Mouse (Mus musculus) CH12.LX (cell line): ENCODE measurements around the gene Erf. TPM values are rescaled to one million over a fixed set of nuclear protein-coding genes. Genes with fewer than 3 reads are reported as not detected.

Experiments
- DNase-seq: peaks from one replicate; pipeline ENCODE4 v3.0.0-alpha.2; 2013; ENCODE audit errors: extremely low read depth
- H3K27ac ChIP-seq: 2 replicates; pipeline ENCODE4 v1.5.1; 2012; ENCODE audit warnings: low read depth, mild to moderate bottlenecking, control low read depth, moderate library complexity; ENCODE audit not compliant: insufficient read depth
- H3K27me3 ChIP-seq: replicated peaks from 2 replicates; pipeline ENCODE3; 2012; ENCODE audit warnings: inconsistent platforms
- H3K36me3 ChIP-seq, 2 experiments: replicated peaks in 1 of 2; 2 replicates each; pipeline versions ENCODE3 to v1.6.1; 2012; ENCODE audit warnings: inconsistent platforms in 1 of 2, low read length in 1 of 2, mild to moderate bottlenecking in 1 of 2, mixed read lengths in 1 of 2, moderate library complexity in 1 of 2; ENCODE audit not compliant: control insufficient read depth in 1 of 2, insufficient read depth in 1 of 2
- H3K4me1 ChIP-seq, 2 experiments: 2 replicates each; pipeline ENCODE4 v1.6.1; 2012; ENCODE audit warnings: inconsistent platforms in 1 of 2, moderate library complexity in 1 of 2; ENCODE audit not compliant: insufficient read depth in 2 of 2, control insufficient read depth in 1 of 2
- H3K4me2 ChIP-seq: 2 replicates; pipeline ENCODE4 v1.6.1; 2012; ENCODE audit warnings: low read depth, mild to moderate bottlenecking, control low read depth; ENCODE audit not compliant: poor library complexity, insufficient read depth, severe bottlenecking
- H3K4me3 ChIP-seq, 3 experiments: fragments of 150-350 bp in 1 of 3; sonication (generic) in 1 of 3; replicated peaks in 1 of 3; 2 replicates each; pipeline versions ENCODE3 to v1.5.1; 2011 to 2012; ENCODE audit warnings: low read depth in 2 of 3, low read length in 2 of 3, mild to moderate bottlenecking in 2 of 3, moderate library complexity in 2 of 3, control low read depth in 1 of 3, improper control_type of control experiment in 1 of 3, inconsistent platforms in 1 of 3, mixed read lengths in 1 of 3; ENCODE audit not compliant: poor library complexity in 1 of 3
- H3K79me2 ChIP-seq: replicated peaks from 2 replicates; pipeline ENCODE4 v1.6.1; 2012; ENCODE audit warnings: mild to moderate bottlenecking, moderate library complexity; ENCODE audit not compliant: control insufficient read depth, poor library complexity, insufficient read depth, severe bottlenecking; ENCODE audit errors: extremely low read depth
- H3K9ac ChIP-seq: 2 replicates; pipeline ENCODE4 v1.6.1; 2012; ENCODE audit warnings: low read depth, mild to moderate bottlenecking, control low read depth, moderate library complexity; ENCODE audit not compliant: insufficient read depth
- H3K9me3 ChIP-seq: replicated peaks from 2 replicates; pipeline ENCODE3; 2012; ENCODE audit warnings: low read length, inconsistent platforms, mixed read lengths
- BHLHE40 ChIP-seq: IDR thresholded peaks from 2 replicates; pipeline ENCODE4 v1.6.1; 2011; ENCODE audit warnings: mild to moderate bottlenecking, low read depth, low read length, improper control_type of control experiment
- CHD2 ChIP-seq: IDR thresholded peaks from 2 replicates; pipeline ENCODE4 v1.6.1; 2011; ENCODE audit warnings: low read length, improper control_type of control experiment
- CTCF ChIP-seq, 2 experiments: IDR thresholded peaks in 1 of 2; conservative IDR thresholded peaks in 1 of 2; 2 replicates each; pipeline ENCODE4 v1.5.1; 2011 to 2012; ENCODE audit warnings: low read depth in 2 of 2, low read length in 2 of 2, improper control_type of control experiment in 1 of 2, inconsistent platforms in 1 of 2, mild to moderate bottlenecking in 1 of 2, moderate library complexity in 1 of 2
- ELF1 ChIP-seq: IDR thresholded peaks from 2 replicates; pipeline ENCODE4 v1.6.1; 2014; ENCODE audit warnings: low read depth, mild to moderate bottlenecking, inconsistent platforms, low read length, improper control_type of control experiment
- EP300 ChIP-seq: IDR thresholded peaks from 2 replicates; pipeline ENCODE4 v1.6.1; 2011; ENCODE audit warnings: low read length, improper control_type of control experiment
- ETS1 ChIP-seq: conservative IDR thresholded peaks from 2 replicates; pipeline ENCODE4 v1.6.1; 2012; ENCODE audit warnings: low read depth, mild to moderate bottlenecking, inconsistent platforms, low read length, improper control_type of control experiment, moderate library complexity
- IRF4 ChIP-seq: IDR thresholded peaks from 2 replicates; pipeline ENCODE4 v1.6.1; 2014; ENCODE audit warnings: low read depth, mild to moderate bottlenecking, inconsistent platforms, low read length, improper control_type of control experiment
- JUN ChIP-seq: IDR thresholded peaks from 2 replicates; pipeline ENCODE4 v1.6.1; 2011; ENCODE audit warnings: low read depth, mild to moderate bottlenecking, low read length, improper control_type of control experiment, moderate library complexity; ENCODE audit not compliant: insufficient read depth
- JUND ChIP-seq: conservative IDR thresholded peaks from 2 replicates; pipeline ENCODE4 v1.6.1; 2011; ENCODE audit warnings: low read depth, low read length, improper control_type of control experiment
- KAT2A ChIP-seq: IDR thresholded peaks from 2 replicates; pipeline ENCODE4 v1.6.1; 2012; ENCODE audit warnings: low read length, improper control_type of control experiment, inconsistent platforms; ENCODE audit not compliant: insufficient replicate concordance
- MAZ ChIP-seq: IDR thresholded peaks from 2 replicates; pipeline ENCODE4 v1.6.1; 2012; ENCODE audit warnings: low read depth, mild to moderate bottlenecking, inconsistent platforms, low read length, improper control_type of control experiment, moderate library complexity
- MEF2A ChIP-seq: IDR thresholded peaks from 2 replicates; pipeline ENCODE4 v1.6.1; 2014; ENCODE audit warnings: low read depth, mild to moderate bottlenecking, inconsistent platforms, low read length, improper control_type of control experiment, borderline replicate concordance
- MXI1 ChIP-seq: IDR thresholded peaks from 2 replicates; pipeline ENCODE4 v1.6.1; 2011; ENCODE audit warnings: mild to moderate bottlenecking, low read depth, low read length, improper control_type of control experiment
- MYC ChIP-seq: IDR thresholded peaks from 2 replicates; pipeline ENCODE4 v1.6.1; 2011; ENCODE audit warnings: low read depth, mild to moderate bottlenecking, improper control_type of control experiment, low read length
- NELFE ChIP-seq: IDR thresholded peaks from 2 replicates; pipeline ENCODE4 v1.6.1; 2011; ENCODE audit warnings: low read depth, low read length, improper control_type of control experiment
- RAD21 ChIP-seq: IDR thresholded peaks from 2 replicates; pipeline ENCODE4 v1.6.1; 2011; ENCODE audit warnings: low read depth, mild to moderate bottlenecking, low read length, improper control_type of control experiment, moderate library complexity
- SIN3A ChIP-seq: IDR thresholded peaks from 2 replicates; pipeline ENCODE4 v1.6.1; 2012; ENCODE audit warnings: low read length, improper control_type of control experiment, inconsistent platforms
- SMC3 ChIP-seq: IDR thresholded peaks from 2 replicates; pipeline ENCODE4 v1.6.1; 2011; ENCODE audit warnings: low read depth, low read length, improper control_type of control experiment
- TCF12 ChIP-seq: IDR thresholded peaks from 2 replicates; pipeline ENCODE4 v1.6.1; 2014; ENCODE audit warnings: low read depth, mild to moderate bottlenecking, inconsistent platforms, low read length, improper control_type of control experiment
- UBTF ChIP-seq: IDR thresholded peaks from 2 replicates; pipeline ENCODE4 v1.6.1; 2012; ENCODE audit warnings: low read depth, mild to moderate bottlenecking, inconsistent platforms, low read length, improper control_type of control experiment, moderate library complexity
- USF2 ChIP-seq: conservative IDR thresholded peaks from 2 replicates; pipeline ENCODE4 v1.6.1; 2011; ENCODE audit warnings: low read depth, low read length, improper control_type of control experiment
- ZMIZ1 ChIP-seq: IDR thresholded peaks from 2 replicates; pipeline ENCODE4 v1.6.1; 2012; ENCODE audit warnings: low read depth, mild to moderate bottlenecking, inconsistent platforms, low read length, improper control_type of control experiment
- ZNF384 ChIP-seq: IDR thresholded peaks from 2 replicates; pipeline ENCODE4 v1.6.1; 2012; ENCODE audit warnings: low read depth, low read length, improper control_type of control experiment, inconsistent platforms
- dilution Hi-C: fragments of 300-500 bp; cut with MboI; formaldehyde crosslinking; loops from 2 replicates; pipeline ENCODE4 v1.14.3; 2020; ENCODE audit warnings: low sequenced_read_pairs; ENCODE audit not compliant: extremely low pct_unique_long_range_greater_than_20kb, extremely low pct_ligation_motif_present
- in situ Hi-C: fragments of 300-500 bp; cut with MboI; formaldehyde crosslinking; loops from 3 replicates; pipeline ENCODE4 v1.14.3; 2019; ENCODE audit warnings: low sequenced_read_pairs, low pct_ligation_motif_present, low pct_unique_long_range_greater_than_20kb, mixed read lengths
- polyA plus RNA-seq: library from polyadenylated mRNA; unstranded; fragments of >175 nt; gene quantifications from 2 replicates; pipeline ENCODE4 v1.2.1, GENCODE M21; 2012; ENCODE audit warnings: low read depth; ENCODE audit not compliant: insufficient read length
- total RNA-seq, 2 experiments: library from RNA; depleted of rRNA; stranded (reverse); fragments of 300-350 nt in 1 of 2; fragments of >200 nt in 1 of 2; gene quantifications; 2 replicates each; pipeline ENCODE4 v1.2.3; 2012 to 2014

Erf gene
- total and polyA plus RNA-seq, 3 experiments: 6.1 to 15.4 (median 13.2) TPM

DNA sequence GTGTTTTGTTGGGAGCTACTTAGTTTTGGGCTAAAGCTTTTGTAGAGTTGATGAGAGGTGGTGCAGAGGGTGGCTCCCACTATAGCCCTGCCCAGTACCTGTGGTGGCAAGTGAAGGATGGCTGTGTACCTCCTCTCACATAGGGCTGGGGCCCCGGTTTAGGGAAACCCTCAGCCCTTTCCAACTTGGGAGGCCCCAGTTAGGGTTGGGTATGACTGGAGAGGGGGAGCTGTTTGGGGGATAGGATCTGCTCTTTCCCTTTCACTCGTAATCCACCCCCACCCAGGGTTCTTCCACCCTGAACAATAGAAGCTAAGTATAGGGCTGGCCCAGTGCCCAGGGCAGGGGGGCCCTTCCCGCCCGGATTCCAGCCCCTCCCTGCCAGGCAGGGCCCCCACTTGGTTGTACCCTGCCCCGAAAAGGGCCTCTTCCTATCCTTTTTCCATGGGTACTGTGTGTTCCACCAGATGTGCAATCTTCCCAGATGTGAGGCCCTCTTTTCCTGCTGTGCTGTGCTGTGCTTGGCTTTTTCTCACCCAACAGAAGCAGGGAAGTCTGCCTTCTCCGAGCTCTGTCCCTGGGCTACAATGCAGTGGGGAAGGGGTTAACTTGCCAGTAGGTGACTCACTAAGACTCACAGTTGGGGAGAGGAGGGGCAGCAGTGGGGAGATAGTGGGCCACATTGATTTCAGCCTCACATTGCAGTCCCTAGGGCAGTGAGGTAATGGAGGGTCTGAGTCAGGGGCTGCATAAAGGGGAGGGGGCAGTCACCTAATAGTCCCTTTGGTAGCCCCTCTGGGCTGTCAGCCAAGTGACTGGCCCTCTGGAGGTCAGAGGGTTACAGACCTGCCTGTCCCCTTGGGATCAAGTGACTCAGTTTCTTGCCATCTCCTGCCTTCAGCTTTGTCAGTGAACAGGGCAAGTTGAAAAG is 29.6 kb upstream of the Erf start:
- H3K4me1 ChIP-seq: peaks cover 39 to 77% of the 10 kb centered on the region in 2 experiments
- no peak for DNase-seq
- in situ Hi-C loops: loop anchor here (5.0 to 10.0 kb wide), 3 partner anchors 38 to 148 kb away; no protein-coding TSS in a partner anchor
- peak overlapping the region; percentile 79 for H3K4me2 ChIP-seq
- TF ChIP-seq SIN3A: no peak
- peak; percentile 52 for TF ChIP-seq ETS1
- no peak for TF ChIP-seq USF2
- TF ChIP-seq MEF2A: peak; percentile 28; the same call in 1 of the 2 replicates
- no peak; the same call in 1 of the 2 replicates for TF ChIP-seq JUND
- TF ChIP-seq EP300: no peak
- TF ChIP-seq TCF12: no peak
- TF ChIP-seq SMC3: no peak
- dilution Hi-C loops: no loop called here
- H3K9me3 ChIP-seq: no peaks in the 10 kb centered on the region
- peaks cover 5 to 22% of the 10 kb centered on the region in 2 experiments for H3K36me3 ChIP-seq
- no peaks in the 10 kb centered on the region for H3K27me3 ChIP-seq
- H3K27ac ChIP-seq: peak overlapping the region; percentile 72
- H3K79me2 ChIP-seq: peaks cover 9% of the 10 kb centered on the region
- peak overlapping the region; percentile 35 to 57 (median 56) for H3K4me3 ChIP-seq
- H3K9ac ChIP-seq: peak overlapping the region; percentile 46; the same call in 1 of the 2 replicates

GRCm38 (mm10) chr7:25279076-25279860 is 28.7 kb upstream of the Erf start:
- Histone ChIP-seq H3K9me3 (no peaks in the 10 kb centered on the region), H3K4me3 (peak overlapping the region; percentile 40 to 57 (median 56)), H3K36me3 (peaks cover 0 to 21% of the 10 kb centered on the region in 2 experiments), H3K79me2 (peaks cover 9% of the 10 kb centered on the region), H3K27me3 (no peaks in the 10 kb centered on the region), H3K27ac (peak overlapping the region; percentile 72), H3K4me2 (peak overlapping the region; percentile 79), H3K4me1 (peaks cover 47 to 78% of the 10 kb centered on the region in 2 experiments), H3K9ac (peak overlapping the region; percentile 46)
- in situ Hi-C loops (loop anchor here (5.0 to 10.0 kb wide), 3 partner anchors 37 to 147 kb away; no protein-coding TSS in a partner anchor), dilution Hi-C loops (no loop called here)
- DNase-seq: peak; percentile 80
- TF ChIP-seq ETS1 (no peak; the same call in 1 of the 2 replicates), CTCF (conservative IDR thresholded peaks at IDR 0.05 in 1 of 2, IDR thresholded peaks at IDR 0.05 in 1 of 2; ENCODE audit: low read depth in 2 of 2, low read length in 2 of 2) (peak in 1 of 2 experiments; percentile 63; a peak in 2 of 4 replicates), MAZ (0 out of 2 replicates have a peak, but pooled peaks have one; percentile 10), KAT2A (no peak), CHD2 (peak; percentile 67), MEF2A (peak; percentile 81), MXI1 (peak; percentile 39; the same call in 1 of the 2 replicates), UBTF (peak; percentile 70; the same call in 1 of the 2 replicates), RAD21 (peak; percentile 32), IRF4 (peak; percentile 61; the same call in 1 of the 2 replicates), SIN3A (peak; percentile 18), USF2 (no peak), BHLHE40 (peak; percentile 69), SMC3 (peak; percentile 48), ZMIZ1 (no peak; the same call in 1 of the 2 replicates), NELFE (no peak), ZNF384 (no peak), MYC (no peak), ELF1 (peak; percentile 6; the same call in 1 of the 2 replicates), EP300 (peak; percentile 36; the same call in 1 of the 2 replicates), JUN (no peak)
